Mouse (Mus musculus) neural tube, embryonic 10.5 days (tissue): ENCODE measurements around the gene Bco1.

Experiments
- DNase-seq: peaks from one replicate; pipeline ENCODE4 v3.0.0-alpha.2; 2017; ENCODE audit warnings: low spot score; ENCODE audit errors: extremely low spot score

Bco1 gene

DNA sequence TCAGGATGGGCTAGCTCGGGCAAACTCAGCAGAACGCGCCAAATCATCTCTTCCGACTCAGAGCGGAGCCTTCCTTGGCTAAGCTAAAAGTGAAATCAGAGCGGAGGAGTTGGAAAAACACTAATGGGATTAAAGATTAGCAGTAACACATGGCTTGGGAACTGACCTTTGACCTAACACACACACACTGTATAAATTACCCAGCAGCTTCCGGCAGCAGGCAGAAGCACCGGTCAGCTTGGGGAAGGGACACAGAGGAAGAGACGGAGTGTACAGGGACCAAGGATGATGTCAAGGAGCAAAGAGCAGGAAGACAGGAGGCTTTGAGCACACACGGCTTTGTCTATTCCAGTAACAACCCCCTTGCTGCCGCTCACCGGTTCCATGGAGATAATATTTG, at the start of gene Bco1:
Bco1 (plus strand) TSS at position 208 of the 400 bp plus-strand sequence.
- DNase-seq: no peak

- DNase-seq: no peak
Observed at GRCm38 (mm10) chr8:117049444-117049843, 46.2 kb upstream of the Bco1 start.

GRCm38 (mm10) chr8:117050763-117051162, 44.9 kb upstream of the Bco1 start:
- no peak for DNase-seq

GRCm38 (mm10) chr8:117051316-117051715, 44.3 kb upstream of the Bco1 start:
- no peak for DNase-seq

GRCm38 (mm10) chr8:117053135-117054079, 42.2 kb upstream of the Bco1 start:
- no peak for DNase-seq

DNA sequence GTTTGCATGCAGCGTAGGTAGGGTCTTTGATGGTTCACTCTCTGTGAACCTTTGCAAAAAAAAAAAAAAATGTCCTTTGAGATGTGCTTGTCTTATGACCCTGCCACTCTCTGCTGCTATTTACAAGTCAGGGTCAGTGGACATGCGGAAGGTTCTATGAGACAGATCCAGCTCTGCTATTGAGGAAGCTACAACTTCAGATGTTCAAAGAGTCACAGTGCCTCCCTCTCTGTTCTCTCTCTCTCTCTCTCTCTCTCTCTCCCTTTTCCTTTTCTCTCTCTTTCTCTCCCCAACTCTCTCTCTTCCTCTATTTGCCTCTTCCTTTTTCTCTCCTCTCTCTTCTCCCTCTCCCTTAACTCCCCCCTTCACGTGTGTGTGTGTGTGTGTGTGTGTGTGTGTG, 41.5 kb upstream of the Bco1 start:
- no peak for DNase-seq

- no peak for DNase-seq
Observed at GRCm38 (mm10) chr8:117055097-117055496, 40.6 kb upstream of the Bco1 start.

DNA sequence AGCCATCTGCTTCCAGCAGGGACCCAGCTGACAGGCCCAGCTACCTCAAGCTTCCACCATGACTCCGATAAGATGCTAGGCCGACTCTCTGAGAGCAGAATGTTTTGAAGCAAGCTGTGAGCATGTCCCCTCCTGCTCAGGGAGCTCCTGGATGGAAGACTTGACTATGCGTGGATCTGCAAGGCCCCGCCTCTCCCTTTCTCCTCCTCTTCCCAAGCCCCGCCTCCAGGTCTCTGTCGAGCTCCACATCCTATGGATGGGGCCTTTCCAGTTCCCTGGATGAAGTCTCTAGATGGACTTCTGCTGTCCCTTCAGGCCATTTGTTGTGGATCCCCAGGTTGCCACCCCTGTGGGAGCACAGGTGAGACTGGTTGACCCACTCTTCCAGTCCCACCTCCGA, 36.6 kb upstream of the Bco1 start:
- no peak for DNase-seq

GRCm38 (mm10) chr8:117060306-117060705, 35.3 kb upstream of the Bco1 start:
- DNase-seq: no peak

DNA sequence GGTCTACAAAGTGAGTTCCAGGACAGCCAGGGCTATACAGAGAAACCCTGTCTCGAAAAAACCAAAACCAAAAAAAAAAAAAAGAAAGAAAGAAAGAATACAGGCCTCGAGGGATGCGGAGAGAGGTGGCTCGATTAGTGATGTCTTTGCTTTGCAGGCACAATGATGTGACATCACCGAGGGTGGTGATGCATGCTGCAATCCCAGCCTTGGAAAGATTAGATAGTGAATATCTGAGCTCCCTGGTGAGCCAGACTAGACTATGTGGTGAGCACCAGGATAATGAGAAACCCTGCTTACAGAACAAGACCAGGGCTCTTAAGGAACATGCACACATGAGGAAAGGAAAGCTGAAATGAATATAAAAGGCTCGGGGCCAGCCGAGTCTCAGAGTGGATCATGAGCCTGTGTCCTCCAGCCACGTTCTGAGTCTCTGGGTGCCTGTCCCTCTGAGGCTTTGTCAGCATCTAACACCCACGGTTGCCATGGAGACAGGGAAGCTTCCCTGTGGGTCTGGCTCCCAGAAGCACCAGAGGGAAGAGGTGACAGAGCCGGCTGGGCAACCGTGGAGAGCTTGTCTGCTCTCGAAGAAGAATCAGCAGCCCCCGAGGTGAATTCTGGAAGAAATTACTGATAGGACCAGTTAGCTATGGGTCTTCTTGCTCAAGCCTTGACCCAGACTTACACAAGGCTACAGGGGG, 34.3 kb upstream of the Bco1 start:
- DNase-seq: no peak

DNA sequence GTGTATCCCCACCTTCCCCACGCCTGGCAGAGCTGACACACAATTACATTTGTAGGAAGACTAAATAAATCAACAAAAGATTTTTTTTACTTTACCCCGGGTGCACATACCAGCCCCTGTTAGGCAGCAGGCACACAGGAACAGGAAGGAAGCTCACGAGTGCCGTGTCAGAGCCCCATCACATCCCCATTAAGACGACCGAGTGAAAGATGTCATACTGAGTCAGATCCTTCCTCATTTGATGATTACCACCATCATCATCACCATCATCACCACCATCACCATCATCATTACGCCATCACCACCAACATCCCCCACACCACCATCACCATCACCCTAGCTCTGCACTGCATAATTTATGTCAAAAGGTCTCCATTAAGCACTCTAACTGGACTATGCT, 28.7 kb upstream of the Bco1 start:
- DNase-seq: no peak

- DNase-seq: no peak
Observed at GRCm38 (mm10) chr8:117067396-117067795, 28.3 kb upstream of the Bco1 start.

GRCm38 (mm10) chr8:117068294-117068693, 27.4 kb upstream of the Bco1 start:
- DNase-seq: no peak

DNA sequence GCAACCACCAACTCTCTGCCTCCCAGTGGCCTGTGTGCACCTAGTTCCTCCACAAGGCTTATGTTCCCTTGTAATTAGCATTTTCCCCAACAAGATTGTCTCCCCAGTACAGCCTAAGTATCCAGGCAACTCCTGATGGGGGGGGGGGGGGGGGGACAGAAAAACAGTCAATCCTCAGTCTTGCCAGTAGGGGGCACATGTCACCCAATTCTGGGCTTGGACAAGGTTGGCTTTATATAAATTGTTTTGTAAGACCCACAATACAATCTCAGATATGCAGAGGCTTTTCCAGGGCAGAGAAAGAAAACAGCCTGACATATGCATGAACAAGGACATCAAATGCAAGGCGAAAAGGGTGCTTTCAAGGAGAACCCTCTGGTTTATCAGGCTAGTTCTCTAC, 25.9 kb upstream of the Bco1 start:
- no peak for DNase-seq

DNA sequence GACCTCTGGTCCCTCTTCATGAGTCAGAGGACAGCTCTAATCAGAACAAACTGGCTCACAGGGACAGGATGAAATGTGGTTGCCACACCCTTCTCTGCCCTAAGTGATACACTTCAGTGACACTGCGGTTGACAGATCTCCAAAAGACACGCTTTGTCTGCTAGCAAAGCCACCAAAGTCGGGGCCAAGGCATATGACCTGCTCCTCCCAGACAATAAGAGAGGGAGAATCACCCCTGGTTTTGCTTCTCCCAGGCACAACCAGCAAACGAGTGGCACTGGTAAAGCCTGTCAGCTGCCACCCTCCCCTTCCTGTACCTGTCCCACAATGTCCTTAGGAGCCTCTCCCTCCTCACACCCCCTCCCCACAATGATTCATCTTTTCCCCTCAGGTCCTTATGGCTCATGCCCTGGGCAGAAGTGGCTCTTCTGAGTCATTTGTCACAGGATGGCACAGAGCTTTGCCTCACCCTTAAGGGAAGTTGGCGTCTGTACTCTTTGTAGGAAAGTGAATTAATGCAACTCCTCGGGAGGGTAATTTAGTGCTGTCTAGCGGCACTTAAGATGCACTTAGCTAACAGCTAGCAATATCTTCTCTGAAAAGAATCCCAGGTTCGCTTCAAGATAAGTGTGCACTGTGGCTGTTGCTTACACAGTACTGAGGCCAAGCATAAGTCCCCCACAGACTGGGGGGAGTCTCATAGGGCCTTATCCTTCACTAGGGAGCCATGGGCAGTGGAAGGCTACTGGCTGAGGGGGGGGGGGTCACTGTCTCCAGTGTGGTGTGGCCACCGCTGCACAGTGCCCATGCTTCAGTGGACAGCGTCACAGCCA, 21.1 kb upstream of the Bco1 start:
- DNase-seq: no peak

DNA sequence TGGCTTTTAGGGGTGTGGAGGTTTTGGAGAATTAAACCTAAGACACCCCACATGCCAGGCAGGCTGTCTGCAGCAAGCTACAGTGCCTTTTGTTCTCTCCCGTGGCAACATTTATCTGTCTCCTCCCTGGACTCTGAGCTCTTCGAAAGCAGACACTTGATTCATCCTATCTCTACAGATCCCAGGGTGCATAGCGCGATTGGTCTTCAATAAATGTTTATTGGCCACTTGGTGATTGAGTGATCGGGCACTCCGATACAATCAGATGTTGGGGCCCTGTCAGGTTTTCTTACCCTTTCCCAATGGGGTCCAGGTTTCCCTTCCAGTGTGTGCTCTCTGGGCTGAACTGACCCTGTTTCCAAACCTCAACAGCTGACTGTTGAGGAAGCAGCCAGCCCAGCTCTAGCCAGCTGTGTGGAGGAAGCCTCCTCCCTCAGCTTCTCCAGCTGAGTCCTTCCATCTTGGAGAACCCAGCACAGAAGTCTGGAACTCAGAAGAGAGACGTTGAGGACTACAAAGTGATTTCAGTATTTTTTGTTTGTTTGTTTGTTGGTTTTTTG, 17.2 kb upstream of the Bco1 start:
- no peak for DNase-seq

- no peak for DNase-seq
Observed at GRCm38 (mm10) chr8:117079652-117080051, 16.0 kb upstream of the Bco1 start.

DNA sequence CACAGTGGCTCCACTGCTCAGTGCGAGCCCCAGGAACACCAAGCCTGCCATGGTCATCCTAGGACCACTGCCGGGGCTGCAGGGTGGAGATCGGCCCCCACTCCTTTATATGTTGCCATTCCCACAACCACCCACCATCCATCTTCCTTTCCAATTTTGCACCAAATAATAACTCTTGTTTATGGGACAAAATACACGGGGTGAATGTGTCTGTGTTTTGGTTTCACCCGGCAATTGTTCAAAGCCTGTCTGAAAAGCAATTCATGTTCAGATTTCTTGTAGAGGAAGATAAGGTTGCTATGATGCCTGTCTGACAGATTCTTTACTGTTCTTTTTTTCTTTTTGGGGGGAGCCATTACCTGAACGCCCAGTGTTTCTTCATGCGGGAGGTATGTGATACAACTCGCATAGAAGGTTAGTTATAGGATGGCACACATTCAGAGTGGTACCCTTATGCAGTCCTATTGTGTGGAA, 13.2 kb upstream of the Bco1 start, which contains the start of gene Pkd1l2:
Pkd1l2 (minus strand) TSS at position 51 of the 474 bp plus-strand sequence.
- no peak for DNase-seq

- no peak for DNase-seq
Observed at GRCm38 (mm10) chr8:117082947-117083559, 12.6 kb upstream of the Bco1 start.

GRCm38 (mm10) chr8:117085521-117085920, 10.1 kb upstream of the Bco1 start:
- DNase-seq: no peak

DNA sequence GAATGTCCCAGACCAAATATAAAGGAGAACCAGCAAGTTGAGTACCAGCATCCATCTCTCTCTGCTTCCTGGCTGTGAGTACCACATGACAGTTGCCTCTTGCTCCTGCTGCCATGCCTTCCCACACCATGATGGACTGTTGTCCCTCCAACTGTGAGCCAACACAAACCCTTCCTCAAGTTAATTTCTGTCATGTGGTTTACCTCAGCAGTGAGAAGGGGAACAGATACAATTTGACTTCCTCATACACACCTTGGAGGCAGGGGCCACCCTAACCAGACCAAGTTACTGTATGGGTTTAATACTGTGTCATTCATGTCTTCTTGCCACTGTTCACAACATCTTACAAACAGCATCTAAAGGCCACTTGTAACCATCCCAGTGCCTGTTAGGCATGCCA, 8.6 kb upstream of the Bco1 start:
- DNase-seq: no peak
